ENCODE assay signal across 8 mouse cellular contexts in genomic region chr4:95346722-95347197, GRCm38 (mm10).
DNase-seq lines count a peak whose midpoint lies in the region; ATAC-seq and TF ChIP-seq lines count a peak whose summit lies in the region.

No protein-coding gene starts in this region.

- peak; percentile 60 for ATAC-seq in forebrain, embryonic 11.5 days (replicated peaks; ENCODE audit: low FRiP score)
- ATAC-seq in CD4-positive, CD25-positive, alpha-beta regulatory T cell, adult 4 months, result no peak
- ATAC-seq in liver, postnatal 0 days, result no peak

- H3K9ac ChIP-seq in forebrain, embryonic 11.5 days (ENCODE audit: low read length), result no peak overlapping the region
- H3K9ac ChIP-seq in liver, postnatal 0 days (replicated peaks), result no peak overlapping the region

- H3K27ac ChIP-seq in forebrain, embryonic 11.5 days (ENCODE audit: low read depth, low read length), result no peak overlapping the region
- H3K27ac ChIP-seq in forebrain, embryonic 10.5 days, result no peak overlapping the region
- no peak overlapping the region for H3K27ac ChIP-seq in liver, postnatal 0 days (ENCODE audit: low read depth)

- H3K4me2 ChIP-seq in forebrain, embryonic 11.5 days (ENCODE audit: low read depth, low read length, severe bottlenecking), result no peak overlapping the region
- no peak overlapping the region for H3K4me2 ChIP-seq in liver, postnatal 0 days (ENCODE audit: low read depth, low read length)

- no peak for TF ChIP-seq EP300 in liver, postnatal 0 days (IDR thresholded peaks at IDR 0.05; ENCODE audit: low read depth)

- no peak for TF ChIP-seq CTCF in liver, postnatal 0 days (IDR thresholded peaks at IDR 0.05; ENCODE audit: low read depth)

- H3K9me3 ChIP-seq in forebrain, embryonic 11.5 days (ENCODE audit: control insufficient read depth, low read length), result no peaks in the 10 kb centered on the region
- H3K9me3 ChIP-seq in forebrain, embryonic 10.5 days, result no peaks in the 10 kb centered on the region
- no peaks in the 10 kb centered on the region for H3K9me3 ChIP-seq in liver, postnatal 0 days (ENCODE audit: low read length)

- no peak overlapping the region for H3K4me3 ChIP-seq in forebrain, embryonic 11.5 days (ENCODE audit: low read depth, low read length)
- no peak overlapping the region for H3K4me3 ChIP-seq in forebrain, embryonic 10.5 days
- no peak overlapping the region for H3K4me3 ChIP-seq in liver, postnatal 0 days (ENCODE audit: low read depth, low read length)

- H3K36me3 ChIP-seq in forebrain, embryonic 11.5 days (ENCODE audit: control insufficient read depth, insufficient read depth, low read length), result no peaks in the 10 kb centered on the region
- H3K36me3 ChIP-seq in forebrain, embryonic 10.5 days (replicated peaks), result no peaks in the 10 kb centered on the region
- no peaks in the 10 kb centered on the region for H3K36me3 ChIP-seq in liver, postnatal 0 days (replicated peaks; ENCODE audit: insufficient read depth, low read length)

- no peaks in the 10 kb centered on the region for H3K27me3 ChIP-seq in forebrain, embryonic 11.5 days (ENCODE audit: control insufficient read depth, insufficient read depth, low read length)
- no peaks in the 10 kb centered on the region for H3K27me3 ChIP-seq in forebrain, embryonic 10.5 days (ENCODE audit: poor library complexity, severe bottlenecking)
- no peaks in the 10 kb centered on the region for H3K27me3 ChIP-seq in liver, postnatal 0 days (ENCODE audit: insufficient read depth, low read length)

- no peak for DNase-seq in forebrain, embryonic 11.5 days (ENCODE audit: low spot score)
- no peak for DNase-seq in forebrain, embryonic 10.5 days (ENCODE audit: extremely low spot score, low spot score)
- peak; percentile 49 for DNase-seq in brain, embryonic 18.5 days (ENCODE audit: low read depth, low spot score)
- peak; percentile 12 to 13 for DNase-seq in kidney, adult 8-10 months
- peak; percentile 76 for DNase-seq in left cerebral cortex, postnatal 4 days
- peak; percentile 5 to 16 for DNase-seq in right cerebral cortex, postnatal 36 days (ENCODE audit: low spot score in 2 of 2)
- no peak for DNase-seq in liver, postnatal 0 days

- WGBS in forebrain, embryonic 11.5 days, result 58% methylated on average over 3 of the region's 3 CpGs
- WGBS in forebrain, embryonic 10.5 days, result 81% methylated on average over 3 of the region's 3 CpGs
- 76% methylated on average over 3 of the region's 3 CpGs for WGBS in liver, postnatal 0 days (ENCODE audit: insufficient replicate concordance)

- H3K4me1 ChIP-seq in forebrain, embryonic 11.5 days (replicated peaks; ENCODE audit: control insufficient read depth, insufficient read depth, low read length), result no peaks in the 10 kb centered on the region
- H3K4me1 ChIP-seq in forebrain, embryonic 10.5 days, result peaks cover 14% of the 10 kb centered on the region
- no peaks in the 10 kb centered on the region for H3K4me1 ChIP-seq in liver, postnatal 0 days (ENCODE audit: insufficient read depth)

- intact Hi-C loops in left cerebral cortex, postnatal 4 days (cut with DNase I), result no loop called here

Comparison
In these comparisons a context has a peak if more than half of its experiments do, and no peak if none do; other contexts are left out.
1. DNase-seq: peak in brain, embryonic 18.5 days (single experiment), kidney, adult 8-10 months (2 of 2), left cerebral cortex, postnatal 4 days (single experiment) and right cerebral cortex, postnatal 36 days (2 of 2); none in forebrain, embryonic 11.5 days (single experiment), forebrain, embryonic 10.5 days (single experiment) and liver, postnatal 0 days (single experiment).